Mouse (Mus musculus): ENCODE results near the gene Utrn.

DNA sequence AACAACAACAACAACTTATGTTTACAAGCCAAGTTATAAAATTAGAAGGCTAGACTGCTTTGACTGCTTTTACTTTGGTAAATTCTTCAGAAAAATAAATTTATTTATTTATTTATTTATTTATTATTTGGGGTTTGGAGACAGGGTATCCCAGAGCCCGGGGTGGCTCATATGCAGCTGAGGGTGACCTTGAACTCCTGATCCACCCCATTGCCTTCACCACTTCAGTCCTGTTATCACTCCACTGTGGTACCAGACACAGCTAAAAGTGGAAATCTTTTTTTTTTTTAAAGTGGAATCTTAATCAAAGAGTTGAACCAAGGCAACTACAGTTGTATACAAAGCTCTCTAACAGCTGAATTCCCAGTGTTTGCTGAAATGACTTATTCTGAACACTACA lies 80.6 kb downstream of the Utrn start:
- TF ChIP-seq POLR2A (IDR thresholded peaks at IDR 0.05; ENCODE audit: extremely low read depth, insufficient read depth, low read length), result no peak
- no peak for TF ChIP-seq CTCF (IDR thresholded peaks at IDR 0.05; ENCODE audit: extremely low read depth, insufficient read depth, low read length)

All from cortical plate, adult 2 months (tissue).